8 mouse cellular contexts compared by ENCODE assay signal in genomic region chr8:71324848-71325247, GRCm38 (mm10). TPM values are rescaled to one million over a fixed set of nuclear protein-coding genes. Genes with fewer than 3 reads are reported as not detected.
DNase-seq lines count a peak whose midpoint lies in the region.

No protein-coding gene starts in this region.

- intact Hi-C loops in heart, postnatal 14 days (cut with DNase I): loop anchor here (2.0 kb wide), 1 partner anchor 52 kb away; the partner anchor contains the start of genes Haus8 and Myo9b

- peak; percentile 25 to 35 for DNase-seq in adrenal gland, postnatal 36 days
- DNase-seq in adrenal gland, adult 8-10 months: no peak
- DNase-seq in right cerebral cortex, adult 2 months (ENCODE audit: low spot score in 2 of 2): peak; percentile 25 to 27
- no peak for DNase-seq in right cerebral cortex, postnatal 4 days
- DNase-seq in heart, postnatal 14 days: peak; percentile 43 to 47
- peak; percentile 38 for DNase-seq in lung, postnatal 14 days
- no peak for DNase-seq in gastrocnemius, postnatal 4 days (ENCODE audit: low spot score in 2 of 2)
- no peak for DNase-seq in layer of hippocampus, postnatal 25 days (ENCODE audit: extremely low spot score in 1 of 2, low spot score in 1 of 2)

RNA-seq across cellular contexts. Expression of gene Use1, which starts 41.8 kb away (rescaled TPM):
- 100 to 1,000 TPM; 192 to 200 TPM for total RNA-seq in adrenal gland, postnatal 36 days (2021)
- total RNA-seq in adrenal gland, adult 8-10 months (2022): 100 to 1,000 TPM; 203 to 262 (median 232) TPM
- 100 to 1,000 TPM in 1 of 2 experiments, 10 to 100 TPM in 1; 96.5 to 108 TPM for total RNA-seq in heart, postnatal 14 days (2021)
- 100 to 1,000 TPM; 139 to 149 TPM for total RNA-seq in gastrocnemius, postnatal 4 days (2021)
- total RNA-seq in layer of hippocampus, postnatal 25 days (2021): 100 to 1,000 TPM; 113 TPM

RNA-seq across cellular contexts. Expression of gene Ocel1, which starts 46.2 kb away (rescaled TPM):
- 10 to 100 TPM; 16.6 to 22.1 TPM for total RNA-seq in adrenal gland, postnatal 36 days (2021)
- 10 to 100 TPM; 15.9 to 18.8 (median 17.7) TPM for total RNA-seq in adrenal gland, adult 8-10 months (2022)
- total RNA-seq in heart, postnatal 14 days (2021): 10 to 100 TPM; 10.4 to 10.7 TPM
- 1 to 10 TPM; 8.1 to 9.2 TPM for total RNA-seq in gastrocnemius, postnatal 4 days (2021)
- total RNA-seq in layer of hippocampus, postnatal 25 days (2021): 10 to 100 TPM; 15.3 to 18.5 TPM

RNA-seq across cellular contexts. Expression of gene Haus8, which starts 52.1 kb away (rescaled TPM):
- total RNA-seq in adrenal gland, postnatal 36 days (2021): 10 to 100 TPM; 13.5 to 16.5 TPM
- 10 to 100 TPM; 11.0 to 22.3 (median 16.0) TPM for total RNA-seq in adrenal gland, adult 8-10 months (2022)
- 10 to 100 TPM; 23.9 to 28.8 TPM for total RNA-seq in heart, postnatal 14 days (2021)
- total RNA-seq in gastrocnemius, postnatal 4 days (2021): 10 to 100 TPM; 12.9 to 15.2 TPM
- 10 to 100 TPM; 13.2 TPM for total RNA-seq in layer of hippocampus, postnatal 25 days (2021)

RNA-seq across cellular contexts. Expression of gene Myo9b, which starts 52.3 kb away (rescaled TPM):
- 10 to 100 TPM; 32.0 to 41.0 TPM for total RNA-seq in adrenal gland, postnatal 36 days (2021)
- total RNA-seq in adrenal gland, adult 8-10 months (2022): 10 to 100 TPM; 35.6 to 57.9 (median 44.9) TPM
- total RNA-seq in heart, postnatal 14 days (2021): 10 to 100 TPM; 27.8 to 32.8 TPM
- 10 to 100 TPM; 35.7 to 45.0 TPM for total RNA-seq in gastrocnemius, postnatal 4 days (2021)
- 10 to 100 TPM; 26.8 to 35.6 TPM for total RNA-seq in layer of hippocampus, postnatal 25 days (2021)

RNA-seq across cellular contexts. Expression of gene Nr2f6, which starts 56.9 kb away (rescaled TPM):
- 10 to 100 TPM; 69.8 to 71.8 TPM for total RNA-seq in adrenal gland, postnatal 36 days (2021)
- 10 to 100 TPM; 59.1 to 67.2 (median 62.7) TPM for total RNA-seq in adrenal gland, adult 8-10 months (2022)
- 10 to 100 TPM; 48.5 to 52.3 TPM for total RNA-seq in heart, postnatal 14 days (2021)
- total RNA-seq in gastrocnemius, postnatal 4 days (2021): 10 to 100 TPM; 37.0 to 40.4 TPM
- 10 to 100 TPM; 43.0 to 44.1 TPM for total RNA-seq in layer of hippocampus, postnatal 25 days (2021)

Comparison
In these comparisons a context has a peak if more than half of its experiments do, and no peak if none do; other contexts are left out.
1. DNase-seq: peak in adrenal gland, postnatal 36 days (2 of 2), right cerebral cortex, adult 2 months (2 of 2), heart, postnatal 14 days (2 of 2) and lung, postnatal 14 days (single experiment); none in adrenal gland, adult 8-10 months (single experiment), right cerebral cortex, postnatal 4 days (single experiment), gastrocnemius, postnatal 4 days (0 of 2) and layer of hippocampus, postnatal 25 days (0 of 2).